Mouse (Mus musculus) thymus, adult 2 months (tissue): ENCODE data around the gene Ppef2.

Experiments
- CTCF ChIP-seq: fragments of 200-500 bp; IDR thresholded peaks from 2 replicates; pipeline ENCODE4 v1.5.1; 2012; ENCODE audit warnings: mild to moderate bottlenecking, control low read depth, low read length, moderate library complexity, borderline replicate concordance; ENCODE audit not compliant: control insufficient read depth, poor library complexity, insufficient read depth; ENCODE audit errors: extremely low read depth
- POLR2A ChIP-seq: fragments of 200-500 bp; IDR thresholded peaks from 2 replicates; pipeline ENCODE4 v1.6.1; 2012; ENCODE audit warnings: mild to moderate bottlenecking, low read length, control low read depth, moderate library complexity; ENCODE audit not compliant: control insufficient read depth, poor library complexity, insufficient read depth; ENCODE audit errors: extremely low read depth

DNA sequence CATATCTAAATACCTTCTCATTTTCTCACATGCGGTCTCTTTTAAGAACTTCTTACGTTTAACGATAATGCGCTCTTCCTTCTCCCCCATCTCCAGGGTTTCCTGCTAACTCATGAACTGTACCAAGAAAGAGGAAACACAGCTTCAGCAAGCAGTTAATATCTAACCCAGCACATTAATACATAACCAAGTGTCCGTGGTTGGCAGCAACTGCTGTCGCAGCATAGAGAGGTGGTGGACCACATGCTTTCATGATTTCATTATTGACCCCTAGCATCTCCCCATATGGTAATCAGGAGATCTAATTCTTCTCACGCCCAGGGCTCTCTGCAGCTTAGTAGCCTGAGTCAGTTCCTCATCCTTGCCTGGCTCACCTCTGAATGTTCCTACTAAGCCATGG is 50.9 kb downstream of the Ppef2 start:
- TF ChIP-seq CTCF, result no peak
- TF ChIP-seq POLR2A, result no peak
